Mouse (Mus musculus): ENCODE measurements at regions not wholly inside any gene's neighbourhood (a gene's known extent, or its start where the extent isn't known, plus 50 kb on each side); places are given as distances from the start of the nearest gene placed in this dataset.

GRCm38 (mm10) chr12:68599681-68600596, 559.0 kb downstream of the Rps29 start:
- Histone ChIP-seq H3K4me2 (no peak overlapping the region), H3K4me3 (no peak overlapping the region), H3K36me3 (no peaks in the 10 kb centered on the region), H3K4me1 (0 out of 2 replicates have a peak, but pooled peaks cover 3% of the 10 kb centered on the region), H3K9me3 (no peaks in the 10 kb centered on the region), H3K27me3 (replicated peaks) (no peaks in the 10 kb centered on the region), H3K9ac (no peak overlapping the region), H3K27ac (replicated peaks) (no peak overlapping the region)
- no peak for ATAC-seq (ENCODE audit: extremely low read depth, insufficient number of reproducible peaks, low FRiP score, low TSS enrichment)
- WGBS, result 53% methylated on average over 7 of the region's 7 CpGs

- Histone ChIP-seq H3K36me3 (no peaks in the 10 kb centered on the region), H3K9ac (no peak overlapping the region), H3K27ac (replicated peaks) (no peak overlapping the region), H3K4me3 (no peak overlapping the region), H3K4me2 (no peak overlapping the region), H3K4me1 (0 out of 2 replicates have a peak, but pooled peaks cover 3% of the 10 kb centered on the region), H3K9me3 (no peaks in the 10 kb centered on the region), H3K27me3 (replicated peaks) (no peaks in the 10 kb centered on the region)
- 76% methylated on average over 8 of the region's 8 CpGs for WGBS
- ATAC-seq (ENCODE audit: extremely low read depth, insufficient number of reproducible peaks, low FRiP score, low TSS enrichment), result no peak
Observed at GRCm38 (mm10) chr12:68599016-68599616, 559.9 kb downstream of the Rps29 start.

DNA sequence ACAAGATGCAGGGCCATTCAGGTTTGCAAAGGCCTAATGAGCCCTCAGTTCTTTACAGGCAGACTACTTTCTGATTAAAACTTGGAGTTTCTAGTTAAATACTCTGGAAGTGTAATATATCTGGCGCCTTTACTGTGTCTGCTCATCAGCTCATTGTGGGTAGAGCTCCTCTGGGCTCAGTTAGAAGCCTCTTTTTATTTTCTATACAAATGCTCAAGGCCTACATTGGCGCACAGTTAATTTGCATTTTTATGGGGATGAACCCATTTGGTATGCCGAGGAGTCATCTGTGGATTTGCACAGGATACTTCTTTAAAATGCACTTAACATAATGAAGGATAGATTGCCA, 573.5 kb downstream of the Rps29 start:
- H3K4me2 ChIP-seq, result no peak overlapping the region
- H3K4me1 ChIP-seq, result peaks cover 20% of the 10 kb centered on the region
- H3K27me3 ChIP-seq (replicated peaks), result no peaks in the 10 kb centered on the region
- no peak overlapping the region for H3K4me3 ChIP-seq
- H3K9me3 ChIP-seq, result no peaks in the 10 kb centered on the region
- no peaks in the 10 kb centered on the region for H3K36me3 ChIP-seq
- H3K27ac ChIP-seq (replicated peaks), result peak overlapping the region; percentile 36
- 88% methylated on average over 3 of the region's 3 CpGs for WGBS
- no peak overlapping the region for H3K9ac ChIP-seq
- ATAC-seq (ENCODE audit: extremely low read depth, insufficient number of reproducible peaks, low FRiP score, low TSS enrichment), result no peak

- ATAC-seq (ENCODE audit: extremely low read depth, insufficient number of reproducible peaks, low FRiP score, low TSS enrichment), result peak; percentile 58
- peak overlapping the region; percentile 36 for H3K27ac ChIP-seq (replicated peaks)
- no peak overlapping the region for H3K4me2 ChIP-seq
- no peaks in the 10 kb centered on the region for H3K36me3 ChIP-seq
- H3K4me1 ChIP-seq, result peaks cover 20% of the 10 kb centered on the region
- H3K9me3 ChIP-seq, result no peaks in the 10 kb centered on the region
- no peaks in the 10 kb centered on the region for H3K27me3 ChIP-seq (replicated peaks)
- no peak overlapping the region for H3K9ac ChIP-seq
- WGBS, result 19% methylated on average over 6 of the region's 6 CpGs
- no peak overlapping the region for H3K4me3 ChIP-seq
Observed at GRCm38 (mm10) chr12:68584786-68585523, 574.0 kb downstream of the Rps29 start.

- ATAC-seq (ENCODE audit: extremely low read depth, insufficient number of reproducible peaks, low FRiP score, low TSS enrichment), result no peak
- 48% methylated on average over 5 of the region's 5 CpGs for WGBS
Observed at GRCm38 (mm10) chr12:68579909-68580308, 579.1 kb downstream of the Rps29 start.

GRCm38 (mm10) chr12:68577453-68577852, 581.5 kb downstream of the Rps29 start:
- H3K9ac ChIP-seq, result no peak overlapping the region
- WGBS, result 70% methylated on average over 6 of the region's 6 CpGs
- no peaks in the 10 kb centered on the region for H3K27me3 ChIP-seq (replicated peaks)

More at GRCm38 (mm10) chr12:68579909-68580308, 579.1 kb downstream of the Rps29 start:
- H3K27me3 ChIP-seq (replicated peaks), result no peaks in the 10 kb centered on the region
- H3K27ac ChIP-seq (replicated peaks), result no peak overlapping the region
- no peak overlapping the region for H3K9ac ChIP-seq
- H3K36me3 ChIP-seq, result no peaks in the 10 kb centered on the region
- H3K4me1 ChIP-seq, result peaks cover 12% of the 10 kb centered on the region
- H3K9me3 ChIP-seq, result no peaks in the 10 kb centered on the region
- H3K4me2 ChIP-seq, result no peak overlapping the region
- no peak overlapping the region for H3K4me3 ChIP-seq

DNA sequence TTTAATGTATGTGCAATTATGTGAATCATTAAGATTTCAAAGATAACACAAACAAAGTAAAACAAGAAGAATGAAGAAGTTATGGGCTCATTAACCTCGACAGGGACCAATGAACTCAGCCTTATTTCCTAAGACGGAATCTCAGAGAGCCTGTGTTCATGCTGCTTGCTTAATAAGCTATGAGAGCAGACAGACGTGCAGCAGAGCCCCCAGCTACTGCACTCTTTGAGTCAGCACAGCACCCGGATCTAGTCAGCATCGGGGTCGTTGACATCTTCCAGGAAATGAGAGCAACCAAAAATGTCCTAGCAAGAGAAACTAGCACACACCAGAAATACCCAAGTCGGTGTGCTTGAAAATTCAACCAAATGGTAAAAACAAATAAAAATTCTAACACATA, 582.1 kb downstream of the Rps29 start:
- H3K9me3 ChIP-seq, result no peaks in the 10 kb centered on the region
- no peak overlapping the region for H3K27ac ChIP-seq (replicated peaks)
- H3K4me1 ChIP-seq, result no peaks in the 10 kb centered on the region
- no peaks in the 10 kb centered on the region for H3K36me3 ChIP-seq
- H3K27me3 ChIP-seq (replicated peaks), result no peaks in the 10 kb centered on the region
- no peak overlapping the region for H3K4me2 ChIP-seq
- no peak overlapping the region for H3K4me3 ChIP-seq
- WGBS, result 49% methylated on average over 7 of the region's 7 CpGs
- H3K9ac ChIP-seq, result no peak overlapping the region
- no peak for ATAC-seq (ENCODE audit: extremely low read depth, insufficient number of reproducible peaks, low FRiP score, low TSS enrichment)

More at GRCm38 (mm10) chr12:68577453-68577852, 581.5 kb downstream of the Rps29 start:
- Histone ChIP-seq H3K27ac (replicated peaks) (no peak overlapping the region), H3K4me1 (no peaks in the 10 kb centered on the region), H3K4me2 (no peak overlapping the region), H3K9me3 (no peaks in the 10 kb centered on the region), H3K36me3 (no peaks in the 10 kb centered on the region), H3K4me3 (no peak overlapping the region)
- ATAC-seq (ENCODE audit: extremely low read depth, insufficient number of reproducible peaks, low FRiP score, low TSS enrichment), result no peak

- 62% methylated on average over 7 of the region's 7 CpGs for WGBS
- no peak overlapping the region for H3K4me2 ChIP-seq
- no peak overlapping the region for H3K4me3 ChIP-seq
- no peak for ATAC-seq (ENCODE audit: extremely low read depth, insufficient number of reproducible peaks, low FRiP score, low TSS enrichment)
- H3K27ac ChIP-seq (replicated peaks), result no peak overlapping the region
- no peaks in the 10 kb centered on the region for H3K9me3 ChIP-seq
- no peaks in the 10 kb centered on the region for H3K4me1 ChIP-seq
- H3K9ac ChIP-seq, result no peak overlapping the region
- H3K27me3 ChIP-seq (replicated peaks), result no peaks in the 10 kb centered on the region
- H3K36me3 ChIP-seq, result no peaks in the 10 kb centered on the region
Observed at GRCm38 (mm10) chr12:68554943-68555627, 603.9 kb downstream of the Rps29 start.

DNA sequence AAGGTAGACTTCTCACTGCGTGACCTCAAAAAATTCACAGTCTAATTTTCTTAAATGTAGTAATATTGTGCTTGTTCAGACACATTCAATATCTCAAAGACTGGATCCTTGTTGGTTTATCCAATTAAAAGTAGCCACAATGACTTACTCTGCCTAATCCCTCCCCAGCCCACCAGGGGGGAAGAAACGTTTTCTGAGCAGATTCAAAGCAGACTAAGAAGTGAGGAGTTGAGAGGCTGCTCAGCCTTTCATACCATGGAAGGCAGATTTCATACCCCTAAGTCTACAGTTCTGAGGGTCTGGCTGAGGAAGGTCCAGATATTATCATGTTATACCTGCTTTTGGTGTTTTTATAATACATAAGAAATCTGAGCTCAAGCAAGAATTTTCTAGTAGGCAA, 604.7 kb downstream of the Rps29 start:
- no peaks in the 10 kb centered on the region for H3K27me3 ChIP-seq (replicated peaks)
- H3K9me3 ChIP-seq, result no peaks in the 10 kb centered on the region
- no peaks in the 10 kb centered on the region for H3K36me3 ChIP-seq
- H3K4me1 ChIP-seq, result no peaks in the 10 kb centered on the region
- 49% methylated on average over 2 of the region's 2 CpGs for WGBS
- no peak overlapping the region for H3K4me3 ChIP-seq
- H3K27ac ChIP-seq (replicated peaks), result no peak overlapping the region
- no peak overlapping the region for H3K4me2 ChIP-seq
- no peak overlapping the region for H3K9ac ChIP-seq
- ATAC-seq (ENCODE audit: extremely low read depth, insufficient number of reproducible peaks, low FRiP score, low TSS enrichment), result no peak

- 27% methylated on average over 3 of the region's 3 CpGs for WGBS
- no peak for ATAC-seq (ENCODE audit: extremely low read depth, insufficient number of reproducible peaks, low FRiP score, low TSS enrichment)
- no peaks in the 10 kb centered on the region for H3K36me3 ChIP-seq
- H3K4me1 ChIP-seq, result peaks cover 5% of the 10 kb centered on the region
- no peaks in the 10 kb centered on the region for H3K27me3 ChIP-seq (replicated peaks)
- no peak overlapping the region for H3K4me3 ChIP-seq
- no peaks in the 10 kb centered on the region for H3K9me3 ChIP-seq
- no peak overlapping the region for H3K9ac ChIP-seq
- H3K27ac ChIP-seq (replicated peaks), result no peak overlapping the region
- H3K4me2 ChIP-seq, result no peak overlapping the region
Observed at GRCm38 (mm10) chr12:68541811-68542210, 617.2 kb downstream of the Rps29 start.

GRCm38 (mm10) chr12:68500794-68501193, 658.2 kb downstream of the Rps29 start:
- WGBS, result 74% methylated on average over 4 of the region's 4 CpGs

More at GRCm38 (mm10) chr12:68500794-68501193, 658.2 kb downstream of the Rps29 start:
- Histone ChIP-seq H3K36me3 (no peaks in the 10 kb centered on the region), H3K9me3 (no peaks in the 10 kb centered on the region), H3K4me3 (no peak overlapping the region), H3K27ac (replicated peaks) (no peak overlapping the region), H3K4me2 (no peak overlapping the region), H3K9ac (no peak overlapping the region), H3K27me3 (replicated peaks) (no peaks in the 10 kb centered on the region), H3K4me1 (no peaks in the 10 kb centered on the region)
- ATAC-seq (ENCODE audit: extremely low read depth, insufficient number of reproducible peaks, low FRiP score, low TSS enrichment), result no peak

Measured in heart, embryonic 13.5 days (tissue).